ENCODE assay signal across 12 mouse cellular contexts in the genomic region with DNA sequence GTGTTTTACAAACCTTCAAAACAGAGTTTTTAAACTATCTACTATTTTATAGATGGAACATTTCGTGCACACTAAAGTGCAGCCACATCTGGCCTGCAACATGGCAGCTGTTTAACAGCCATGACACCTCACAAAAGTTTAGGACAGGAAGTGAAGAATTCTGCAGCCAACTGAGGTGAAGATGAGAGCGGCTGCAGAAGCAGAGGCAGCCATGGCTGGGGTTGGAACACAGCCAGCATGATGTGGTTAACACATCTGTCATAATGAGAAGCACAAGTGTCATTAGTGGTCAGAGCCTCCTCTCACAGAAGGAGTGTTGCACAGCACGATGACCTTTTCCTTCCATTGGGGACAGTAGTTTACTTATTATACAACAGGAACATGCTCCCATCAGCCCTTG.
DNase-seq lines count a peak whose midpoint lies in the region; ATAC-seq and TF ChIP-seq lines count a peak whose summit lies in the region.
"Had no signal": no experiment of that assay in that cellular context is flagged by ENCODE, and none has a peak within 500 bp of the region (broad histone marks: within the 10 kb centered on the region; RNA-seq: fewer than 3 reads in every experiment).

No protein-coding gene starts in this region.

- 0 out of 2 replicates have a peak, but pooled peaks cover 2% of the 10 kb centered on the region for H3K4me1 ChIP-seq in lung, embryonic 16.5 days (replicated peaks; ENCODE audit: control insufficient read depth, insufficient read depth, low read length)
- H3K4me1 ChIP-seq in midbrain, postnatal 0 days (ENCODE audit: insufficient read depth, low read length): no peaks in the 10 kb centered on the region
- no peaks in the 10 kb centered on the region for H3K4me1 ChIP-seq in thymus, adult 2 months (replicated peaks; ENCODE audit: control insufficient read depth, insufficient read depth, low read length)

- no peaks in the 10 kb centered on the region for H3K36me3 ChIP-seq in lung, embryonic 16.5 days (ENCODE audit: control insufficient read depth, insufficient read depth, low read length)
- no peaks in the 10 kb centered on the region for H3K36me3 ChIP-seq in midbrain, postnatal 0 days (ENCODE audit: insufficient read depth, low read length)
- no peaks in the 10 kb centered on the region for H3K36me3 ChIP-seq in thymus, adult 2 months (ENCODE audit: control insufficient read depth, insufficient read depth, low read length)

- WGBS in lung, embryonic 16.5 days: 18% methylated on average over 3 of the region's 3 CpGs
- WGBS in midbrain, postnatal 0 days: 84% methylated on average over 3 of the region's 3 CpGs
- WGBS in thymus, adult 2 months: 20% methylated on average over 3 of the region's 3 CpGs

- no peak for TF ChIP-seq CTCF in midbrain, postnatal 0 days (IDR thresholded peaks at IDR 0.05)
- no peak for TF ChIP-seq CTCF in thymus, adult 2 months (IDR thresholded peaks at IDR 0.05; ENCODE audit: borderline replicate concordance, control insufficient read depth, extremely low read depth, insufficient read depth, low read length, poor library complexity)

- no peaks in the 10 kb centered on the region for H3K27me3 ChIP-seq in lung, embryonic 16.5 days (ENCODE audit: control insufficient read depth, insufficient read depth, low read depth, low read length)
- no peaks in the 10 kb centered on the region for H3K27me3 ChIP-seq in midbrain, postnatal 0 days (ENCODE audit: insufficient read depth, low read length)
- no peaks in the 10 kb centered on the region for H3K27me3 ChIP-seq in thymus, adult 2 months (ENCODE audit: control insufficient read depth, insufficient read depth, low read length)

- no peak for TF ChIP-seq POLR2A in thymus, adult 2 months (IDR thresholded peaks at IDR 0.05; ENCODE audit: control insufficient read depth, extremely low read depth, insufficient read depth, low read length, poor library complexity)

- peak; percentile 41 for DNase-seq in testis, postnatal 10 days (ENCODE audit: low spot score)
- DNase-seq in testis, postnatal 14 days (ENCODE audit: low spot score): no peak
- peak; percentile 80 to 92 for DNase-seq in natural killer cell, adult 2 months (ENCODE audit: low spot score in 2 of 2)
- no peak for DNase-seq in layer of hippocampus, adult 11-12 months (ENCODE audit: low spot score)
- no peak for DNase-seq in midbrain, postnatal 0 days (ENCODE audit: low spot score)
- DNase-seq in thymus, adult 2 months: no peak
- DNase-seq: cerebellum, adult 2 months; heart, adult 18-20 months; liver, postnatal 0 days had no signal

- no peak overlapping the region for H3K27ac ChIP-seq in lung, embryonic 16.5 days (ENCODE audit: low read length)
- H3K27ac ChIP-seq in midbrain, postnatal 0 days (ENCODE audit: low read depth, low read length): no peak overlapping the region
- no peak overlapping the region for H3K27ac ChIP-seq in thymus, adult 2 months (ENCODE audit: control insufficient read depth, insufficient read depth, low read length)

- H3K4me2 ChIP-seq in lung, embryonic 16.5 days (ENCODE audit: low read depth, low read length): no peak overlapping the region
- no peak overlapping the region for H3K4me2 ChIP-seq in midbrain, postnatal 0 days (ENCODE audit: low read depth, low read length, poor library complexity, severe bottlenecking)

- no peak overlapping the region for H3K9ac ChIP-seq in lung, embryonic 16.5 days (ENCODE audit: low read length)
- H3K9ac ChIP-seq in midbrain, postnatal 0 days (replicated peaks; ENCODE audit: low read length, poor library complexity, severe bottlenecking): no peak overlapping the region
- H3K9ac ChIP-seq: liver, postnatal 0 days had no signal

- peak; percentile 40 for ATAC-seq in granulocyte monocyte progenitor cell, adult 5-6 weeks (replicated peaks; ENCODE audit: poor library complexity, severe bottlenecking)
- ATAC-seq in lung, embryonic 16.5 days (ENCODE audit: low read depth): peak; percentile 87; the same call in 1 of the 2 replicates
- no peak for ATAC-seq in midbrain, postnatal 0 days (ENCODE audit: low FRiP score)
- ATAC-seq: inflammation-experienced regulatory T-cells, adult 6 months; liver, postnatal 0 days had no signal

- no peak overlapping the region for H3K4me3 ChIP-seq in lung, embryonic 16.5 days (ENCODE audit: low read length)
- H3K4me3 ChIP-seq in midbrain, postnatal 0 days (ENCODE audit: low read depth, low read length): no peak overlapping the region
- H3K4me3 ChIP-seq in thymus, adult 2 months (ENCODE audit: control insufficient read depth, insufficient read depth, low read length): no peak overlapping the region

- H3K9me3 ChIP-seq in lung, embryonic 16.5 days (ENCODE audit: control insufficient read depth, low read length): no peaks in the 10 kb centered on the region
- no peaks in the 10 kb centered on the region for H3K9me3 ChIP-seq in midbrain, postnatal 0 days (ENCODE audit: low read length)

Comparison
In these comparisons a context has a peak if more than half of its experiments do, and no peak if none do; other contexts are left out.
1. DNase-seq: peak in testis, postnatal 10 days (single experiment) and natural killer cell, adult 2 months (2 of 2); none in testis, postnatal 14 days (single experiment), layer of hippocampus, adult 11-12 months (single experiment), midbrain, postnatal 0 days (single experiment) and thymus, adult 2 months (single experiment).